Mouse (Mus musculus) urinary bladder, postnatal 14 days (tissue): Measurements from ENCODE around the gene Cdhr2.

Experiments used
- DNase-seq: peaks from one replicate; pipeline ENCODE4 v3.0.0; 2021; ENCODE audit warnings: low spot score

The Cdhr2 gene

GRCm38 (mm10) chr13:54752656-54753055, 51.4 kb downstream of the Cdhr2 start:
- DNase-seq = no peak

GRCm38 (mm10) chr13:54753733-54754132, 52.5 kb downstream of the Cdhr2 start:
- DNase-seq = no peak

GRCm38 (mm10) chr13:54754169-54755080, 53.2 kb downstream of the Cdhr2 start:
- DNase-seq = no peak

GRCm38 (mm10) chr13:54755201-54755830, 54.1 kb downstream of the Cdhr2 start:
- no peak for DNase-seq

- DNase-seq = no peak
These were observed 55.0 kb downstream of the Cdhr2 start for GRCm38 (mm10) chr13:54756156-54756712.

- no peak for DNase-seq
These were observed 56.0 kb downstream of the Cdhr2 start for GRCm38 (mm10) chr13:54757093-54757830.

- peak; percentile 77 for DNase-seq
These were observed 56.9 kb downstream of the Cdhr2 start for GRCm38 (mm10) chr13:54758045-54758755.

- no peak for DNase-seq
These were observed 57.7 kb downstream of the Cdhr2 start for GRCm38 (mm10) chr13:54758756-54759470.

GRCm38 (mm10) chr13:54759496-54759895, 58.2 kb downstream of the Cdhr2 start:
- DNase-seq = no peak

- DNase-seq = no peak
These were observed 59.0 kb downstream of the Cdhr2 start for GRCm38 (mm10) chr13:54760164-54760795.

GRCm38 (mm10) chr13:54760906-54761305, 59.6 kb downstream of the Cdhr2 start:
- no peak for DNase-seq

- no peak for DNase-seq
These were observed 64.3 kb downstream of the Cdhr2 start for GRCm38 (mm10) chr13:54765281-54766191.

GRCm38 (mm10) chr13:54766192-54766768, 65.0 kb downstream of the Cdhr2 start, which contains the start of gene Sncb:
Gene Sncb, minus strand, starts transcription at chr13:54766595.
- peak; percentile 29 for DNase-seq

- no peak for DNase-seq
These were observed 65.8 kb downstream of the Cdhr2 start for GRCm38 (mm10) chr13:54767012-54767411.

GRCm38 (mm10) chr13:54780592-54780991, 79.3 kb downstream of the Cdhr2 start:
- DNase-seq = no peak

- DNase-seq = no peak
These were observed 79.8 kb downstream of the Cdhr2 start for GRCm38 (mm10) chr13:54781086-54781485.

- no peak for DNase-seq
These were observed 82.0 kb downstream of the Cdhr2 start for GRCm38 (mm10) chr13:54783235-54783634.

GRCm38 (mm10) chr13:54783698-54784097, 82.4 kb downstream of the Cdhr2 start, which contains the start of gene Eif4e1b:
Gene Eif4e1b, plus strand, starts transcription at chr13:54783998.
- DNase-seq = no peak
